9 mouse cellular contexts compared by ENCODE assay signal in the genomic region with DNA sequence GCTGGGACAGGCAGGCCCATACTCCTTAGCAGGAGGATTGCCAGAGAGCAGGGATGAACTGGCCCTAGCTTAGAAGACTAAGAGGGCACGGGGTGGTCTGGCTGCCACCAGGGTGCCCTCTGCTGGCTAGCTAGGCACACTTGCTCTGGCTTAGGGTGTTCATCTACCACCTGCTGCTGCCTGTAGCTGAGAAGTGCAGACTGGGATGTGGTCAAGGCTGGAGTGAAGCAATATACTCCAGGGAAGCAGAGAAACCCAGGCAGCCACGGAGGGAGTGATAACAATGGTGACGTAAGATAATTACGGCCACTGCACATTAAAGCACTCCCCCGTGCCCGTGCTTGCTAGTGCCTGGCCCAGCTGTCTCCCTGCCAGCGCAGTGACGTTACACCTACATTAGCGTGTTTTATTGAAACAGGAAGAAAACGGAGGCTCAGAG. TPM values are rescaled to one million over a fixed set of nuclear protein-coding genes. Genes with fewer than 3 reads are reported as not detected.
A peak's percentile ranks its signal among the peaks of the same experiment; 100 is the strongest.
DNase-seq lines count a peak whose midpoint lies in the region; ATAC-seq and TF ChIP-seq lines count a peak whose summit lies in the region.
"Had no signal": no experiment of that assay in that cellular context is flagged by ENCODE, and none has a peak within 500 bp of the region (broad histone marks: within the 10 kb centered on the region; RNA-seq: fewer than 3 reads in every experiment).

No protein-coding gene starts in this region.

- intact Hi-C loops in heart, postnatal 10 days (cut with DNase I): no loop called here

- H3K79me2 ChIP-seq in liver, adult 2 months (ENCODE audit: control insufficient read depth, insufficient read depth, low read length): no peaks in the 10 kb centered on the region

- DNase-seq in liver, adult 2 months (ENCODE audit: extremely low read depth, low read depth, low spot score): no peak
- peak; percentile 59 for DNase-seq in embryo, embryonic 11 days
- peak; percentile 33 to 39 for DNase-seq in heart, postnatal 10 days
- no peak for DNase-seq in spleen, postnatal 36 days (ENCODE audit: low spot score in 2 of 2)
- DNase-seq in spleen, postnatal 10 days (ENCODE audit: low spot score in 2 of 2): no peak
- DNase-seq: liver, embryonic 13.5 days had no signal

- H3K4me1 ChIP-seq in liver, adult 2 months (ENCODE audit: control insufficient read depth, insufficient read depth, low read length): no peaks in the 10 kb centered on the region
- H3K4me1 ChIP-seq in liver, embryonic 12.5 days: no peaks in the 10 kb centered on the region
- peaks cover 6% of the 10 kb centered on the region; the same call in 1 of the 2 replicates for H3K4me1 ChIP-seq in stomach, embryonic 15.5 days

- peak; percentile 18; the same call in 1 of the 2 replicates for TF ChIP-seq CTCF in liver, adult 2 months (IDR thresholded peaks at IDR 0.05; ENCODE audit: low read depth, low read length)

- H3K4me2 ChIP-seq in liver, embryonic 12.5 days: no peak overlapping the region
- H3K4me2 ChIP-seq in stomach, embryonic 15.5 days: no peak overlapping the region
- H3K4me2 ChIP-seq: liver, embryonic 13.5 days had no signal

- no peak overlapping the region for H3K27ac ChIP-seq in liver, adult 2 months (replicated peaks; ENCODE audit: insufficient read depth, low read depth, low read length)
- no peak overlapping the region for H3K27ac ChIP-seq in liver, embryonic 12.5 days
- no peak overlapping the region for H3K27ac ChIP-seq in stomach, embryonic 15.5 days
- H3K27ac ChIP-seq: liver, embryonic 13.5 days had no signal

- H3K27me3 ChIP-seq in liver, adult 2 months (ENCODE audit: control insufficient read depth, insufficient read depth, low read length): peaks cover 3% of the 10 kb centered on the region
- H3K27me3 ChIP-seq in liver, embryonic 12.5 days (replicated peaks): peaks cover 65% of the 10 kb centered on the region
- H3K27me3 ChIP-seq in stomach, embryonic 15.5 days (replicated peaks): peaks cover 35% of the 10 kb centered on the region

- H3K36me3 ChIP-seq in liver, adult 2 months (ENCODE audit: control insufficient read depth, insufficient read depth, low read length): no peaks in the 10 kb centered on the region
- H3K36me3 ChIP-seq in liver, embryonic 12.5 days: no peaks in the 10 kb centered on the region
- no peaks in the 10 kb centered on the region for H3K36me3 ChIP-seq in stomach, embryonic 15.5 days
- H3K36me3 ChIP-seq: liver, embryonic 13.5 days had no signal

- H3K9ac ChIP-seq in liver, adult 2 months (ENCODE audit: low read depth, low read length): no peak overlapping the region
- H3K9ac ChIP-seq in liver, embryonic 12.5 days: no peak overlapping the region
- no peak overlapping the region for H3K9ac ChIP-seq in stomach, embryonic 15.5 days
- H3K9ac ChIP-seq: liver, embryonic 13.5 days had no signal

- H3K4me3 ChIP-seq in liver, adult 2 months (ENCODE audit: insufficient read depth, low read depth, low read length): no peak overlapping the region
- H3K4me3 ChIP-seq in liver, embryonic 12.5 days: no peak overlapping the region
- H3K4me3 ChIP-seq in stomach, embryonic 15.5 days (replicated peaks): no peak overlapping the region
- H3K4me3 ChIP-seq: liver, embryonic 13.5 days had no signal

- no peaks in the 10 kb centered on the region for H3K9me3 ChIP-seq in liver, embryonic 12.5 days (replicated peaks)
- H3K9me3 ChIP-seq in stomach, embryonic 15.5 days: no peaks in the 10 kb centered on the region
- H3K9me3 ChIP-seq: liver, embryonic 13.5 days had no signal

- no peak for TF ChIP-seq POLR2A in liver, adult 2 months (IDR thresholded peaks at IDR 0.05; ENCODE audit: extremely low read depth, insufficient read depth, low read length)

- ATAC-seq in liver, embryonic 12.5 days: no peak
- ATAC-seq in megakaryocyte, adult 5-6 weeks (ENCODE audit: poor library complexity, severe bottlenecking): peak; percentile 71
- ATAC-seq in stomach, embryonic 15.5 days (ENCODE audit: insufficient read depth, low FRiP score, low read depth): peak; percentile 49; the same call in 1 of the 2 replicates

- WGBS in liver, adult 2 months: 48% methylated on average over 10 of the region's 10 CpGs
- 23% methylated on average over 10 of the region's 10 CpGs for WGBS in liver, embryonic 12.5 days (ENCODE audit: insufficient replicate concordance)
- 44% methylated on average over 10 of the region's 10 CpGs for WGBS in stomach, embryonic 15.5 days

RNA-seq across cellular contexts. Expression of a gene that starts 7.4 kb away (rescaled TPM):
- 0.87 and 1.5 TPM in 2 replicates for total RNA-seq in liver, adult 2 months (2014; rRNA removed)
- 4.0 and 5.1 TPM in 2 replicates for polyA plus RNA-seq in liver, adult 2 months (2012; rRNA removed)
- polyA plus RNA-seq in liver, embryonic 12.5 days (2016; fragmentation: Nextera tagmentation; extraction: Ambion mirVana): 0.14 TPM in 1 of 2 replicates, not detected in the other
- 1 to 10 TPM; 3.0 to 3.4 TPM for total RNA-seq in heart, postnatal 10 days (2021)
- total RNA-seq in megakaryocyte, adult 5-6 weeks (2015): 22.2 and 24.6 TPM in 2 replicates
- total RNA-seq in megakaryocyte, adult 5-6 weeks (2017): 8.4 and 22.8 TPM in 2 replicates
- 0.63 and 0.71 TPM in 2 replicates for polyA plus RNA-seq in stomach, embryonic 15.5 days (2015; fragmentation: Nextera tagmentation; extraction: Ambion mirVana)
- polyA plus RNA-seq: liver, embryonic 13.5 days had no signal

Comparison
In these comparisons a context has a peak if more than half of its experiments do, and no peak if none do; other contexts are left out.
1. DNase-seq: peak in embryo, embryonic 11 days (single experiment) and heart, postnatal 10 days (2 of 2); none in liver, adult 2 months (single experiment), spleen, postnatal 36 days (0 of 2) and spleen, postnatal 10 days (0 of 2).